Mouse (Mus musculus) lung, embryonic 15.5 days (tissue): ENCODE data around the gene Tlr8. TPM values are rescaled to one million over a fixed set of nuclear protein-coding genes. Genes with fewer than 3 reads are reported as not detected.

Experiments used
- ATAC-seq: fragments of 200-750 bp; cut with Nextera tagmentation; 2 replicates; pipeline ENCODE4 v1.8.0; 2017; ENCODE audit warnings: moderate number of reproducible peaks, borderline replicate concordance; ENCODE audit not compliant: low FRiP score, low TSS enrichment; ENCODE audit errors: extremely low read depth
- H3K27ac ChIP-seq: fragments of 300-500 bp; sonication (generic); 2 replicates; pipeline ENCODE4 v1.5.1; 2015; ENCODE audit warnings: moderate library complexity, mild to moderate bottlenecking, inconsistent platforms
- H3K27me3 ChIP-seq: fragments of 300-500 bp; sonication (generic); 2 replicates; pipeline ENCODE4 v1.6.1; 2015; ENCODE audit warnings: inconsistent platforms
- H3K36me3 ChIP-seq: fragments of 300-500 bp; sonication (generic); 2 replicates; pipeline ENCODE4 v1.6.1; 2015; ENCODE audit warnings: inconsistent platforms
- H3K4me1 ChIP-seq: fragments of 300-500 bp; sonication (generic); 2 replicates; pipeline ENCODE4 v1.6.1; 2015; ENCODE audit warnings: inconsistent platforms
- H3K4me2 ChIP-seq: fragments of 300-500 bp; sonication (generic); 2 replicates; pipeline ENCODE4 v1.6.1; 2015; ENCODE audit warnings: inconsistent platforms, mild to moderate bottlenecking, moderate library complexity
- H3K4me3 ChIP-seq: fragments of 300-500 bp; sonication (generic); 2 replicates; pipeline ENCODE4 v1.5.1; 2015; ENCODE audit warnings: mild to moderate bottlenecking, inconsistent platforms
- H3K9ac ChIP-seq: fragments of 300-500 bp; sonication (generic); 2 replicates; pipeline ENCODE4 v1.6.1; 2015; ENCODE audit warnings: inconsistent platforms
- H3K9me3 ChIP-seq: fragments of 300-500 bp; sonication (generic); 2 replicates; pipeline ENCODE4 v1.6.1; 2016; ENCODE audit warnings: inconsistent platforms
- WGBS: fragments of 180-500 bp; shearing (Covaris S2); methylation state at CpG from one replicate; pipeline ENCODE4 v1.1.7; 2015; 5-methylcytosine and 5-hydroxymethylcytosine counted together
- polyA plus RNA-seq: library from polyadenylated mRNA; unstranded; fragments of >200 nt; fragmentation: Nextera tagmentation; extraction: Ambion mirVana; gene quantifications from 2 replicates; pipeline ENCODE4 v1.2.1, GENCODE M21; 2015

Gene Tlr8
- polyA plus RNA-seq, 1 experiment from 2014 or later: 0.66 TPM

GRCm38 (mm10) chrX:167195228-167195649 is 68.9 kb downstream of the Tlr8 start:
- H3K4me1 ChIP-seq: no peaks in the 10 kb centered on the region
- peak; percentile 80 for ATAC-seq
- H3K9ac ChIP-seq: no peak overlapping the region
- 38% methylated on average over 2 of the region's 2 CpGs for whole genome bisulfite sequencing
- no peaks in the 10 kb centered on the region for H3K9me3 ChIP-seq
- no peaks in the 10 kb centered on the region for H3K36me3 ChIP-seq
- no peaks in the 10 kb centered on the region; the same call in 1 of the 2 replicates for H3K27me3 ChIP-seq
- no peak overlapping the region for H3K4me3 ChIP-seq
- peak overlapping the region; percentile 80; the same call in 1 of the 2 replicates for H3K27ac ChIP-seq
- H3K4me2 ChIP-seq: no peak overlapping the region

Other genes with a start within 250 kb of the Tlr8 start
- 4,428 and 4,572 TPM in 2 replicates for gene Tmsb4x, start 55.0 kb downstream of the Tlr8 start, polyA plus RNA-seq
- 0.38 and 0.93 TPM in 2 replicates for gene Tlr7, start 66.2 kb upstream of the Tlr8 start, polyA plus RNA-seq
- 28.7 and 30.1 TPM in 2 replicates for gene Prps2, start 118.4 kb upstream of the Tlr8 start, polyA plus RNA-seq